Mouse (Mus musculus) cerebellum, adult 2 months (tissue): ENCODE data around the gene Nf1.

ENCODE experiments used
- CTCF ChIP-seq: fragments of 200-500 bp; IDR thresholded peaks from 2 replicates; pipeline ENCODE4 v1.5.1; 2011; ENCODE audit warnings: low read depth, mild to moderate bottlenecking, control low read depth, low read length, moderate library complexity, borderline replicate concordance; ENCODE audit not compliant: insufficient read depth
- POLR2A ChIP-seq: fragments of 200-500 bp; IDR thresholded peaks from 2 replicates; pipeline ENCODE4 v1.6.1; 2011; ENCODE audit warnings: low read length, control low read depth, borderline replicate concordance; ENCODE audit not compliant: insufficient read depth

GRCm38 (mm10) chr11:79536293-79536692, 196.8 kb downstream of the Nf1 start:
- TF ChIP-seq POLR2A = no peak
- no peak for TF ChIP-seq CTCF
